Mouse (Mus musculus) midbrain, postnatal 0 days (tissue): ENCODE results near the gene Olfr1312. TPM values are rescaled to one million over a fixed set of nuclear protein-coding genes. Genes with fewer than 3 reads are reported as not detected.

Source experiments
- ATAC-seq: fragments of 200-750 bp; cut with Nextera tagmentation; 2 replicates; pipeline ENCODE4 v1.8.0; 2017; ENCODE audit warnings: moderate number of reproducible peaks, mild to moderate bottlenecking, moderate TSS enrichment, moderate library complexity; ENCODE audit not compliant: low FRiP score
- DNase-seq: peaks from one replicate; pipeline ENCODE4 v3.0.0-alpha.2; 2015; ENCODE audit warnings: low spot score
- H3K27ac ChIP-seq: fragments of 300-500 bp; sonication (generic); 2 replicates; pipeline ENCODE4 v1.5.1; 2014; ENCODE audit warnings: low read depth, mild to moderate bottlenecking, low read length, mixed read lengths
- H3K27me3 ChIP-seq: fragments of 300-500 bp; sonication (generic); 2 replicates; pipeline ENCODE4 v1.6.1; 2014; ENCODE audit warnings: low read length, control low read depth, mixed read lengths; ENCODE audit not compliant: insufficient read depth
- H3K36me3 ChIP-seq: fragments of 300-500 bp; sonication (generic); 2 replicates; pipeline ENCODE4 v1.6.1; 2014; ENCODE audit warnings: low read length, control low read depth, mixed read lengths; ENCODE audit not compliant: insufficient read depth
- H3K4me1 ChIP-seq: fragments of 300-500 bp; sonication (generic); 2 replicates; pipeline ENCODE4 v1.6.1; 2014; ENCODE audit warnings: mild to moderate bottlenecking, control low read depth, antibody characterized with exemption, low read length, mixed read lengths; ENCODE audit not compliant: insufficient read depth
- H3K4me2 ChIP-seq: fragments of 300-500 bp; sonication (generic); 2 replicates; pipeline ENCODE4 v1.6.1; 2014; ENCODE audit warnings: low read depth, mild to moderate bottlenecking, low read length, mixed read lengths; ENCODE audit not compliant: poor library complexity, severe bottlenecking
- H3K4me3 ChIP-seq: fragments of 300-500 bp; sonication (generic); 2 replicates; pipeline ENCODE4 v1.5.1; 2014; ENCODE audit warnings: low read depth, mild to moderate bottlenecking, low read length, moderate library complexity
- H3K9ac ChIP-seq: fragments of 300-500 bp; sonication (generic); replicated peaks from 2 replicates; pipeline ENCODE4 v1.6.1; 2014; ENCODE audit warnings: mild to moderate bottlenecking, low read length, moderate library complexity, mixed read lengths; ENCODE audit not compliant: poor library complexity, severe bottlenecking
- H3K9me3 ChIP-seq: fragments of 300-500 bp; sonication (generic); 2 replicates; pipeline ENCODE4 v1.6.1; 2016; ENCODE audit warnings: low read length, control low read depth
- CTCF ChIP-seq: IDR thresholded peaks from 2 replicates; pipeline ENCODE4 v1.5.1; 2016; ENCODE audit warnings: antibody characterized with exemption, mild to moderate bottlenecking
- WGBS: fragments of 180-500 bp; shearing (Covaris S2); extraction: QIAGEN DNeasy Blood & Tissue Kit; methylation state at CpG from one replicate; pipeline ENCODE4 v1.1.7; 2014; 5-methylcytosine and 5-hydroxymethylcytosine counted together
- polyA plus RNA-seq: library from polyadenylated mRNA; unstranded; fragments of >200 nt; fragmentation: Nextera tagmentation; extraction: Ambion mirVana; gene quantifications from 2 replicates; pipeline ENCODE4 v1.2.1, GENCODE M21; 2015
- total RNA-seq: library from RNA; depleted of rRNA; stranded (reverse); fragments of >200 nt; gene quantifications from 2 replicates; pipeline ENCODE4 v1.2.3, GENCODE M21; 2014; rRNA removed

The Olfr1312 gene
- total and polyA plus RNA-seq, 2 experiments from 2014 or later, result not detected

DNA sequence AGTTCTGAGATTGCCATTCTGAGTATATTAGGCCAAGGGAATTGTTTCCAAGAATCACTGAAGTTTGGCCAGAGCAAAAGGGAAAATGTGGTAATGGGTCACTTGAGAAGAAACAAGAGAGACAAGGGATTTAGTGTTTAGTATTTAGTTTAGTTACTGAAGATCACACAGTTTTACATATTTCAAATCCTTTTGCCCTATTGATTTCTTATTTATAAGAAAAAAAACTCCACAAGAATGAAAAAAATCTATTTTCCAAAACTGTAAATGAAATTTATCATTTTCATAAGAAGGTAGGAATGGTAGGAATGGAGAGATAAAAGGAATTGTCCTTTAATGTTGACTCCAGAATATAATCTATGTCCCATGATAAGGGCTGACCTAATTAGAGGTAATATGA, 37.4 kb downstream of the Olfr1312 start, which contains the start of gene Olfr1310:
Olfr1310 (minus strand) TSS at position 101 of the 400 bp plus-strand sequence.
- H3K36me3 ChIP-seq, result no peaks in the 10 kb centered on the region
- no peak within 1 kb of the TSS for H3K9ac ChIP-seq
- no peaks in the 10 kb centered on the region for H3K9me3 ChIP-seq
- H3K27ac ChIP-seq, result no peak within 1 kb of the TSS
- no peak for TF ChIP-seq CTCF
- H3K27me3 ChIP-seq, result no peaks in the 10 kb centered on the region
- no peak within 1 kb of the TSS for H3K4me2 ChIP-seq
- no peak within 1 kb of the TSS for H3K4me3 ChIP-seq
- no peak for DNase-seq
- no peaks in the 10 kb centered on the region for H3K4me1 ChIP-seq
- ATAC-seq, result no peak

DNA sequence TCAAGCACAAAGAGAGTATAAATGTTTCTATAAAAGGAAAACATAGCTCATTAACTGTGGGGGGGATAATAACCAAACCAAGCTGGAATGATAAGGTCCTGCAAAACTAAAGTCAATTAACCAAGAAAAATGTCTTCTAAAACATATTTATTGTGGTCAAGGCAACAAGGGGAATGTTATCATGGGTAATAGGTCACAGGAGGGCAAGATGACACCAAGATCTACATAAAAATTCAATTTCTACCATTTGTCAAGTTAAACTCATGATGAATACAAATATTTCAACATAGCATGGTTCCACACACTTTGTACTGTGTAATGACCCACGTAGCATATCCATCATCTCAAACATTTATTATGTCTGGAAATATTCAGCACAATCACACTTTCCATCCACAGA, 59.9 kb downstream of the Olfr1312 start, which contains the start of gene Olfr1309:
Olfr1309 (minus strand) TSS at position 101 of the 400 bp plus-strand sequence.
- Histone ChIP-seq H3K27ac (no peak within 1 kb of the TSS), H3K27me3 (no peaks in the 10 kb centered on the region), H3K36me3 (no peaks in the 10 kb centered on the region), H3K9me3 (no peaks in the 10 kb centered on the region), H3K4me2 (no peak within 1 kb of the TSS), H3K9ac (no peak within 1 kb of the TSS), H3K4me3 (no peak within 1 kb of the TSS), H3K4me1 (no peaks in the 10 kb centered on the region)
- TF ChIP-seq CTCF, result no peak
- WGBS, result 67% methylated on average over 1 of the region's 1 CpGs
- DNase-seq (no peak), ATAC-seq (no peak)

Other genes starting within 250 kb of the Olfr1312 start
- not detected in 2 replicates for gene Olfr1303, start 229.9 kb downstream of the Olfr1312 start, total RNA-seq
- not detected in 2 replicates for gene Olfr1303, start 229.9 kb downstream of the Olfr1312 start, polyA plus RNA-seq
- 0.27 TPM in 1 of 2 replicates, not detected in the other for gene Olfr1305, start 173.1 kb downstream of the Olfr1312 start, total RNA-seq
- not detected in 2 replicates for gene Olfr1305, start 173.1 kb downstream of the Olfr1312 start, polyA plus RNA-seq
- not detected in 2 replicates for gene Olfr1306, start 134.0 kb downstream of the Olfr1312 start, total RNA-seq
- gene Olfr1306, start 134.0 kb downstream of the Olfr1312 start, polyA plus RNA-seq, result not detected in 2 replicates
- 0.47 TPM in 1 of 2 replicates, not detected in the other for gene Olfr1307, start 100.8 kb downstream of the Olfr1312 start, total RNA-seq
- gene Olfr1307, start 100.8 kb downstream of the Olfr1312 start, polyA plus RNA-seq, result not detected in 2 replicates
- gene Olfr1308, start 85.3 kb downstream of the Olfr1312 start, total RNA-seq, result not detected in 2 replicates
- gene Olfr1308, start 85.3 kb downstream of the Olfr1312 start, polyA plus RNA-seq, result not detected in 2 replicates
- gene Olfr1309, start 60.0 kb downstream of the Olfr1312 start, total RNA-seq, result not detected in 2 replicates
- gene Olfr1309, start 60.0 kb downstream of the Olfr1312 start, polyA plus RNA-seq, result not detected in 2 replicates
- not detected in 2 replicates for gene Olfr1310, start 37.5 kb downstream of the Olfr1312 start, total RNA-seq
- gene Olfr1310, start 37.5 kb downstream of the Olfr1312 start, polyA plus RNA-seq, result not detected in 2 replicates
- not detected in 2 replicates for gene Olfr1311, start 25.8 kb downstream of the Olfr1312 start, total RNA-seq
- not detected in 2 replicates for gene Olfr1311, start 25.8 kb downstream of the Olfr1312 start, polyA plus RNA-seq
- gene Olfr1313, start 27.6 kb upstream of the Olfr1312 start, total RNA-seq, result not detected in 2 replicates
- not detected in 2 replicates for gene Olfr1313, start 27.6 kb upstream of the Olfr1312 start, polyA plus RNA-seq
- not detected in 2 replicates for gene Olfr1314, start 46.5 kb upstream of the Olfr1312 start, total RNA-seq
- gene Olfr1314, start 46.5 kb upstream of the Olfr1312 start, polyA plus RNA-seq, result not detected in 2 replicates
- not detected in 2 replicates for gene Olfr1315-ps1, start 65.2 kb upstream of the Olfr1312 start, total RNA-seq
- not detected in 2 replicates for gene Olfr1315-ps1, start 65.2 kb upstream of the Olfr1312 start, polyA plus RNA-seq
- gene Olfr1316, start 84.7 kb upstream of the Olfr1312 start, total RNA-seq, result 0.16 TPM in 1 of 2 replicates, not detected in the other
- not detected in 2 replicates for gene Olfr1316, start 84.7 kb upstream of the Olfr1312 start, polyA plus RNA-seq
- gene Olfr1317, start 90.1 kb upstream of the Olfr1312 start, total RNA-seq, result not detected in 2 replicates
- gene Olfr1317, start 90.1 kb upstream of the Olfr1312 start, polyA plus RNA-seq, result not detected in 2 replicates
- not detected in 2 replicates for gene Olfr1318, start 104.0 kb upstream of the Olfr1312 start, total RNA-seq
- 0.05 TPM in 1 of 2 replicates, not detected in the other for gene Olfr1318, start 104.0 kb upstream of the Olfr1312 start, polyA plus RNA-seq
- gene Lpcat4, start 189.2 kb upstream of the Olfr1312 start, total RNA-seq, result 23.3 and 37.2 TPM in 2 replicates
- gene Lpcat4, start 189.2 kb upstream of the Olfr1312 start, polyA plus RNA-seq, result 20.2 and 21.6 TPM in 2 replicates
- not detected in 2 replicates for gene Nutm1, start 209.1 kb upstream of the Olfr1312 start, total RNA-seq
- gene Nutm1, start 209.1 kb upstream of the Olfr1312 start, polyA plus RNA-seq, result 0.06 and 0.09 TPM in 2 replicates
- 75.7 and 111 TPM in 2 replicates for gene Nop10, start 211.7 kb upstream of the Olfr1312 start, total RNA-seq
- gene Nop10, start 211.7 kb upstream of the Olfr1312 start, polyA plus RNA-seq, result 151 and 158 TPM in 2 replicates
- gene Slc12a6, start 215.6 kb upstream of the Olfr1312 start, total RNA-seq, result 69.7 and 81.6 TPM in 2 replicates
- gene Slc12a6, start 215.6 kb upstream of the Olfr1312 start, polyA plus RNA-seq, result 13.3 and 14.1 TPM in 2 replicates
- 2.3 and 2.5 TPM in 2 replicates for gene Gm21985, start 216.1 kb upstream of the Olfr1312 start, total RNA-seq
- not detected in 2 replicates for gene Gm21985, start 216.1 kb upstream of the Olfr1312 start, polyA plus RNA-seq